Mouse (Mus musculus): ENCODE measurements around the gene Picalm.

The Picalm gene

GRCm38 (mm10) chr7:90129732-90130392, at the start of gene Picalm:
Gene Picalm (plus strand): TSS chr7:90130213.
- DNase-seq (ENCODE audit: low read depth): peak; percentile 99

- DNase-seq (ENCODE audit: low read depth): peak; percentile 35
These were observed 46.2 kb upstream of the Picalm start for GRCm38 (mm10) chr7:90083799-90084198.

- no peak for DNase-seq (ENCODE audit: low read depth)
These were observed 45.5 kb upstream of the Picalm start for GRCm38 (mm10) chr7:90084531-90084930.

- DNase-seq (ENCODE audit: low read depth): no peak
These were observed 44.3 kb upstream of the Picalm start for GRCm38 (mm10) chr7:90085713-90086112.

GRCm38 (mm10) chr7:90086821-90087220, 43.2 kb upstream of the Picalm start:
- DNase-seq (ENCODE audit: low read depth): no peak

- DNase-seq (ENCODE audit: low read depth): peak; percentile 19
These were observed 39.0 kb upstream of the Picalm start for GRCm38 (mm10) chr7:90090996-90091395.

GRCm38 (mm10) chr7:90091756-90092155, 38.3 kb upstream of the Picalm start:
- no peak for DNase-seq (ENCODE audit: low read depth)

- DNase-seq (ENCODE audit: low read depth): no peak
These were observed 37.3 kb upstream of the Picalm start for GRCm38 (mm10) chr7:90092452-90093450.

GRCm38 (mm10) chr7:90095097-90095496, 34.9 kb upstream of the Picalm start:
- DNase-seq (ENCODE audit: low read depth): no peak

- DNase-seq (ENCODE audit: low read depth): peak; percentile 6
These were observed 34.1 kb upstream of the Picalm start for GRCm38 (mm10) chr7:90095766-90096372.

GRCm38 (mm10) chr7:90096609-90097008, 33.4 kb upstream of the Picalm start:
- no peak for DNase-seq (ENCODE audit: low read depth)

GRCm38 (mm10) chr7:90098253-90098652, 31.8 kb upstream of the Picalm start:
- no peak for DNase-seq (ENCODE audit: low read depth)

- DNase-seq (ENCODE audit: low read depth): no peak
These were observed 30.8 kb upstream of the Picalm start for GRCm38 (mm10) chr7:90099248-90099647.

- DNase-seq (ENCODE audit: low read depth): no peak
These were observed 29.3 kb upstream of the Picalm start for GRCm38 (mm10) chr7:90100614-90101160.

- DNase-seq (ENCODE audit: low read depth): no peak
These were observed 13.9 kb upstream of the Picalm start for GRCm38 (mm10) chr7:90116100-90116499.

GRCm38 (mm10) chr7:90120106-90120505, 9.9 kb upstream of the Picalm start:
- DNase-seq (ENCODE audit: low read depth): no peak

- peak; percentile 69 for DNase-seq (ENCODE audit: low read depth)
These were observed 5.0 kb upstream of the Picalm start for GRCm38 (mm10) chr7:90124991-90125390.

GRCm38 (mm10) chr7:90128631-90129200, 1.3 kb upstream of the Picalm start:
- peak; percentile 26 for DNase-seq (ENCODE audit: low read depth)

GRCm38 (mm10) chr7:90129271-90129731, 712 bp upstream of the Picalm start:
- no peak for DNase-seq (ENCODE audit: low read depth)

GRCm38 (mm10) chr7:90130501-90131375, 725 bp downstream of the Picalm start:
- DNase-seq (ENCODE audit: low read depth): peak; percentile 20

- DNase-seq (ENCODE audit: low read depth): no peak
These were observed 1.3 kb downstream of the Picalm start for GRCm38 (mm10) chr7:90131376-90131651.
